Mouse (Mus musculus) CH12.LX (cell line): ENCODE measurements around the gene Slc43a2.

ENCODE experiments used
- CTCF ChIP-seq, 2 experiments: IDR thresholded peaks in 1 of 2; conservative IDR thresholded peaks in 1 of 2; 2 replicates each; pipeline ENCODE4 v1.5.1; 2011 to 2012; ENCODE audit warnings: low read depth in 2 of 2, low read length in 2 of 2, improper control_type of control experiment in 1 of 2, inconsistent platforms in 1 of 2, mild to moderate bottlenecking in 1 of 2, moderate library complexity in 1 of 2
- MAX ChIP-seq: IDR thresholded peaks from 2 replicates; pipeline ENCODE4 v1.6.1; 2011; ENCODE audit warnings: low read length, improper control_type of control experiment
- ZC3H11A ChIP-seq: IDR thresholded peaks from 2 replicates; pipeline ENCODE4 v1.6.1; 2012; ENCODE audit warnings: low read depth, mild to moderate bottlenecking, inconsistent platforms, low read length, improper control_type of control experiment
- ZNF384 ChIP-seq: IDR thresholded peaks from 2 replicates; pipeline ENCODE4 v1.6.1; 2012; ENCODE audit warnings: low read depth, low read length, improper control_type of control experiment, inconsistent platforms

DNA sequence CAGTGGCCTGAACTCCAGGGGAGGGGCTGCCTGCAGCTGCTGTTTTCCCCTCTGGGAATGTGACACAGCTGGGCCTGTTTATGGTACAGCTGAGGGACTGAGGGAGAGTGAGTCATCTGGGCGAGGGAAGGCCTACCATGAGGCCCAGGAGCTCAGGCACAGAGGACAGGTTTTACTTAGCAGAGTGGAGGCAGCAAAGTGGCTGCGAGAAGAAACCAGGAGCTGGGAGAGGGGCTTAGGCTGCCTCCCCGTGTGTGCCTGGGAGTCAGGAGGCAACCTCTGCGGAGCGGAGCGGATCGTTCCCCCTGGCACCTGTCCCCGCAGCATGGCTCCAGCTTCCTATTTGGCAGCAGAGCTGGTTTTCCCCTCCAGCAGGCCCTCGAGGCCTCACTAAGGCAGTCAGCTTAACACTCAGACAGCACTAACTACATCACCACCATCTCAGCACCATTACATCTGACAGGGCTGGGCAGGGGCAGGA lies 20.5 kb downstream of the Slc43a2 start:
- TF ChIP-seq CTCF (conservative IDR thresholded peaks at IDR 0.05 in 1 of 2, IDR thresholded peaks at IDR 0.05 in 1 of 2; ENCODE audit: low read depth in 2 of 2, low read length in 2 of 2) (no peak), MAX (no peak; the same call in 1 of the 2 replicates), ZC3H11A (no peak), ZNF384 (no peak)
